Mouse (Mus musculus): Measurements from ENCODE around the gene Il17re. TPM values are rescaled to one million over a fixed set of nuclear protein-coding genes. Genes with fewer than 3 reads are reported as not detected.
A peak's percentile ranks its signal among the peaks of the same experiment; 100 is the strongest.

The Il17re gene
- total and polyA plus RNA-seq, 3 experiments: 0.55 to 1.9 (median 1.1) TPM

- TF ChIP-seq POLR2A (IDR thresholded peaks at IDR 0.05; ENCODE audit: insufficient read depth, low read depth, low read length) (no peak), CTCF (IDR thresholded peaks at IDR 0.05) (no peak), EP300 (IDR thresholded peaks at IDR 0.05; ENCODE audit: insufficient read depth, low read depth, low read length) (no peak)
- intact Hi-C loops (cut with DNase I): loop anchor here (1.0 to 5.0 kb wide), 4 partner anchors 40 to 215 kb away; partner anchors contain the start of genes Brk1, Emc3, Fancd2 and Jagn1
- peak overlapping the region; percentile 62 for H3K4me3 ChIP-seq
- peak; percentile 61 to 62 for DNase-seq
- peak overlapping the region; percentile 41 for H3K9ac ChIP-seq (ENCODE audit: low read depth, low read length)
- H3K27ac ChIP-seq: peak overlapping the region; percentile 88
- no peaks in the 10 kb centered on the region for H3K36me3 ChIP-seq (ENCODE audit: control insufficient read depth, insufficient read depth, low read length)
- WGBS: 3% methylated on average over 65 of the region's 65 CpGs
- peaks cover 3% of the 10 kb centered on the region for H3K4me1 ChIP-seq (ENCODE audit: control insufficient read depth, insufficient read depth, low read length)
- H3K27me3 ChIP-seq (ENCODE audit: control insufficient read depth, insufficient read depth, low read length): no peaks in the 10 kb centered on the region
- no peaks in the 10 kb centered on the region for H3K79me2 ChIP-seq (replicated peaks; ENCODE audit: control insufficient read depth, insufficient read depth, low read length)
Observed at GRCm38 (mm10) chr6:113482477-113483099, 24.3 kb downstream of the Il17re start.

GRCm38 (mm10) chr6:113483100-113483615, 24.9 kb downstream of the Il17re start, which contains the start of gene Creld1:
Gene Creld1, plus strand, starts transcription at chr6:113483297.
- Histone ChIP-seq H3K27me3 (ENCODE audit: control insufficient read depth, insufficient read depth, low read length) (no peaks in the 10 kb centered on the region), H3K4me3 (peak within 1 kb of the TSS; percentile 62)
- intact Hi-C loops (cut with DNase I): loop anchor here (1.0 to 5.0 kb wide), 4 partner anchors 41 to 214 kb away; partner anchors contain the start of genes Brk1, Emc3, Fancd2 and Jagn1

GRCm38 (mm10) chr6:113483729-113484128, 25.4 kb downstream of the Il17re start:
- intact Hi-C loops (cut with DNase I): loop anchor here (1.0 to 5.0 kb wide), 4 partner anchors 41 to 214 kb away; partner anchors contain the start of genes Brk1, Emc3, Fancd2 and Jagn1
- H3K36me3 ChIP-seq (ENCODE audit: control insufficient read depth, insufficient read depth, low read length): no peaks in the 10 kb centered on the region
- 10% methylated on average over 10 of the region's 10 CpGs for WGBS
- H3K27me3 ChIP-seq (ENCODE audit: control insufficient read depth, insufficient read depth, low read length): no peaks in the 10 kb centered on the region
- H3K27ac ChIP-seq: peak overlapping the region; percentile 88
- TF ChIP-seq EP300 (IDR thresholded peaks at IDR 0.05; ENCODE audit: insufficient read depth, low read depth, low read length) (no peak), CTCF (IDR thresholded peaks at IDR 0.05) (no peak), POLR2A (IDR thresholded peaks at IDR 0.05; ENCODE audit: insufficient read depth, low read depth, low read length) (no peak)
- H3K4me3 ChIP-seq: peak overlapping the region; percentile 62
- no peaks in the 10 kb centered on the region for H3K79me2 ChIP-seq (replicated peaks; ENCODE audit: control insufficient read depth, insufficient read depth, low read length)
- peaks cover 3% of the 10 kb centered on the region for H3K4me1 ChIP-seq (ENCODE audit: control insufficient read depth, insufficient read depth, low read length)
- DNase-seq: peak in 1 of 2 experiments; percentile 52
- peak overlapping the region; percentile 46 for H3K9ac ChIP-seq (ENCODE audit: low read depth, low read length)

More at GRCm38 (mm10) chr6:113483100-113483615, 24.9 kb downstream of the Il17re start, which contains the start of gene Creld1:
- Histone ChIP-seq H3K4me1 (ENCODE audit: control insufficient read depth, insufficient read depth, low read length) (peaks cover 3% of the 10 kb centered on the region), H3K27ac (peak within 1 kb of the TSS; percentile 88), H3K9ac (ENCODE audit: low read depth, low read length) (peak within 1 kb of the TSS; percentile 46), H3K36me3 (ENCODE audit: control insufficient read depth, insufficient read depth, low read length) (no peaks in the 10 kb centered on the region), H3K79me2 (replicated peaks; ENCODE audit: control insufficient read depth, insufficient read depth, low read length) (no peaks in the 10 kb centered on the region)
- TF ChIP-seq EP300 (IDR thresholded peaks at IDR 0.05; ENCODE audit: insufficient read depth, low read depth, low read length): no peak
- peak; percentile 81 for TF ChIP-seq POLR2A (IDR thresholded peaks at IDR 0.05; ENCODE audit: insufficient read depth, low read depth, low read length)
- under 1% methylated on average over 26 of the region's 26 CpGs for WGBS
- DNase-seq: peak; percentile 91 to 97

- intact Hi-C loops (cut with DNase I): no loop called here
- H3K79me2 ChIP-seq (replicated peaks; ENCODE audit: control insufficient read depth, insufficient read depth, low read length): no peaks in the 10 kb centered on the region
- TF ChIP-seq POLR2A (IDR thresholded peaks at IDR 0.05; ENCODE audit: insufficient read depth, low read depth, low read length) (no peak), CTCF (IDR thresholded peaks at IDR 0.05) (no peak), EP300 (IDR thresholded peaks at IDR 0.05; ENCODE audit: insufficient read depth, low read depth, low read length) (no peak)
- peaks cover 3% of the 10 kb centered on the region for H3K4me1 ChIP-seq (ENCODE audit: control insufficient read depth, insufficient read depth, low read length)
- no peak for DNase-seq
- no peak overlapping the region for H3K9ac ChIP-seq (ENCODE audit: low read depth, low read length)
- H3K4me3 ChIP-seq: no peak overlapping the region
- no peaks in the 10 kb centered on the region for H3K36me3 ChIP-seq (ENCODE audit: control insufficient read depth, insufficient read depth, low read length)
- H3K27me3 ChIP-seq (ENCODE audit: control insufficient read depth, insufficient read depth, low read length): no peaks in the 10 kb centered on the region
- 60% methylated on average over 7 of the region's 7 CpGs for WGBS
- no peak overlapping the region for H3K27ac ChIP-seq
Observed at GRCm38 (mm10) chr6:113487125-113487576, 28.9 kb downstream of the Il17re start.

GRCm38 (mm10) chr6:113489410-113489809, 31.1 kb downstream of the Il17re start:
- intact Hi-C loops (cut with DNase I): no loop called here
- H3K4me3 ChIP-seq: no peak overlapping the region
- H3K27ac ChIP-seq: no peak overlapping the region
- 93% methylated on average over 14 of the region's 14 CpGs for WGBS
- no peaks in the 10 kb centered on the region for H3K27me3 ChIP-seq (ENCODE audit: control insufficient read depth, insufficient read depth, low read length)
- H3K4me1 ChIP-seq (ENCODE audit: control insufficient read depth, insufficient read depth, low read length): no peaks in the 10 kb centered on the region; the same call in 1 of the 2 replicates
- H3K36me3 ChIP-seq (ENCODE audit: control insufficient read depth, insufficient read depth, low read length): no peaks in the 10 kb centered on the region
- no peak for DNase-seq
- no peak overlapping the region for H3K9ac ChIP-seq (ENCODE audit: low read depth, low read length)
- TF ChIP-seq EP300 (IDR thresholded peaks at IDR 0.05; ENCODE audit: insufficient read depth, low read depth, low read length) (no peak), CTCF (IDR thresholded peaks at IDR 0.05) (no peak), POLR2A (IDR thresholded peaks at IDR 0.05; ENCODE audit: insufficient read depth, low read depth, low read length) (no peak)
- H3K79me2 ChIP-seq (replicated peaks; ENCODE audit: control insufficient read depth, insufficient read depth, low read length): no peaks in the 10 kb centered on the region

Measured in heart, adult 2 months (tissue).